Mouse (Mus musculus): Measurements from ENCODE around the gene Mrpl45. TPM values are rescaled to one million over a fixed set of nuclear protein-coding genes. Genes with fewer than 3 reads are reported as not detected.
"Not testable (repeated sequence)": the region's sequence is repeated elsewhere in the genome, so short reads cannot be mapped to it uniquely, and the experiment has no call there.

Mrpl45 gene
- total and polyA plus RNA-seq, 3 experiments, result 13.1 to 77.5 (median 46.3) TPM

- H3K4me3 ChIP-seq (ENCODE audit: low read depth, low read length), result no peak overlapping the region
- no peaks in the 10 kb centered on the region for H3K36me3 ChIP-seq (replicated peaks)
- ATAC-seq (ENCODE audit: extremely low read depth, insufficient number of reproducible peaks, low FRiP score, poor library complexity, severe bottlenecking) (no peak), DNase-seq (ENCODE audit: low spot score) (no peak)
- H3K4me1 ChIP-seq (ENCODE audit: insufficient read depth, low read depth, low read length), result peaks cover 22% of the 10 kb centered on the region
- no peak for TF ChIP-seq CTCF (IDR thresholded peaks at IDR 0.05; ENCODE audit: low read depth, low read length)
- no peak for TF ChIP-seq TAL1 (conservative IDR thresholded peaks at IDR 0.05; ENCODE audit: low read depth, low read length)
- TF ChIP-seq GATA2 (IDR thresholded peaks at IDR 0.05; ENCODE audit: borderline replicate concordance, low read depth, low read length), result no peak
- TF ChIP-seq POLR2AphosphoS5 (IDR thresholded peaks at IDR 0.05; ENCODE audit: insufficient replicate concordance, low read depth, low read length), result no peak
- TF ChIP-seq GATA1 (IDR thresholded peaks at IDR 0.05; ENCODE audit: borderline replicate concordance, low read length), result no peak
- peaks cover 54% of the 10 kb centered on the region for H3K27me3 ChIP-seq (ENCODE audit: insufficient read depth, low read length)
- no peaks in the 10 kb centered on the region for H3K9me3 ChIP-seq (replicated peaks)
Measured at GRCm38 (mm10) chr11:97354646-97355045, 39.1 kb downstream of the Mrpl45 start.

- TF ChIP-seq GATA2 (IDR thresholded peaks at IDR 0.05; ENCODE audit: borderline replicate concordance, low read depth, low read length), result no peak
- TF ChIP-seq POLR2AphosphoS5 (IDR thresholded peaks at IDR 0.05; ENCODE audit: insufficient replicate concordance, low read depth, low read length), result no peak
- TF ChIP-seq GATA1 (IDR thresholded peaks at IDR 0.05; ENCODE audit: borderline replicate concordance, low read length), result no peak
- no peak for TF ChIP-seq TAL1 (conservative IDR thresholded peaks at IDR 0.05; ENCODE audit: low read depth, low read length)
- TF ChIP-seq CTCF (IDR thresholded peaks at IDR 0.05; ENCODE audit: low read depth, low read length), result no peak
- ATAC-seq (ENCODE audit: extremely low read depth, insufficient number of reproducible peaks, low FRiP score, poor library complexity, severe bottlenecking) (no peak), DNase-seq (ENCODE audit: low spot score) (no peak)
- no peak overlapping the region for H3K4me3 ChIP-seq (ENCODE audit: low read depth, low read length)
- peaks cover 16% of the 10 kb centered on the region for H3K4me1 ChIP-seq (ENCODE audit: insufficient read depth, low read depth, low read length)
- peaks cover 49% of the 10 kb centered on the region for H3K27me3 ChIP-seq (ENCODE audit: insufficient read depth, low read length)
- no peaks in the 10 kb centered on the region for H3K36me3 ChIP-seq (replicated peaks)
- no peaks in the 10 kb centered on the region for H3K9me3 ChIP-seq (replicated peaks)
Measured at GRCm38 (mm10) chr11:97355247-97355646, 39.7 kb downstream of the Mrpl45 start.

GRCm38 (mm10) chr11:97357663-97358062, 42.1 kb downstream of the Mrpl45 start:
- Histone ChIP-seq H3K27me3 (ENCODE audit: insufficient read depth, low read length) (peaks cover 34% of the 10 kb centered on the region), H3K4me1 (ENCODE audit: insufficient read depth, low read depth, low read length) (peaks cover 19% of the 10 kb centered on the region)
- not testable (repeated sequence) for H3K36me3 ChIP-seq (replicated peaks); H3K9me3 ChIP-seq (replicated peaks); H3K4me3 ChIP-seq (ENCODE audit: low read depth, low read length); DNase-seq (ENCODE audit: low spot score); ATAC-seq (ENCODE audit: extremely low read depth, insufficient number of reproducible peaks, low FRiP score, poor library complexity, severe bottlenecking)
- peak; percentile 48; the same call in 1 of the 2 replicates for TF ChIP-seq CTCF (IDR thresholded peaks at IDR 0.05; ENCODE audit: low read depth, low read length)

- DNase-seq (ENCODE audit: low spot score) (peak; percentile 81), ATAC-seq (ENCODE audit: extremely low read depth, insufficient number of reproducible peaks, low FRiP score, poor library complexity, severe bottlenecking) (peak; percentile 84)
- no peaks in the 10 kb centered on the region for H3K9me3 ChIP-seq (replicated peaks)
- peaks cover 33% of the 10 kb centered on the region for H3K4me1 ChIP-seq (ENCODE audit: insufficient read depth, low read depth, low read length)
- no peaks in the 10 kb centered on the region for H3K27me3 ChIP-seq (ENCODE audit: insufficient read depth, low read length)
- peak within 1 kb of the TSS; percentile 91 for H3K4me3 ChIP-seq (ENCODE audit: low read depth, low read length)
- H3K36me3 ChIP-seq (replicated peaks), result peaks cover 12% of the 10 kb centered on the region
- TF ChIP-seq CTCF (IDR thresholded peaks at IDR 0.05; ENCODE audit: low read depth, low read length), result no peak
- TF ChIP-seq POLR2AphosphoS5 (IDR thresholded peaks at IDR 0.05; ENCODE audit: insufficient replicate concordance, low read depth, low read length), result no peak
- TF ChIP-seq GATA2 (IDR thresholded peaks at IDR 0.05; ENCODE audit: borderline replicate concordance, low read depth, low read length), result no peak
- no peak for TF ChIP-seq TAL1 (conservative IDR thresholded peaks at IDR 0.05; ENCODE audit: low read depth, low read length)
- no peak for TF ChIP-seq GATA1 (IDR thresholded peaks at IDR 0.05; ENCODE audit: borderline replicate concordance, low read length)
Measured at GRCm38 (mm10) chr11:97361948-97362648, 46.6 kb downstream of the Mrpl45 start, which contains the start of gene Socs7. Socs7 (plus strand) TSS chr11:97362551.

GRCm38 (mm10) chr11:97362649-97362942, 47.1 kb downstream of the Mrpl45 start:
- H3K4me3 ChIP-seq (ENCODE audit: low read depth, low read length), result peak overlapping the region; percentile 91
- TF ChIP-seq CTCF (IDR thresholded peaks at IDR 0.05; ENCODE audit: low read depth, low read length), result no peak
- no peak for TF ChIP-seq POLR2AphosphoS5 (IDR thresholded peaks at IDR 0.05; ENCODE audit: insufficient replicate concordance, low read depth, low read length)
- TF ChIP-seq GATA2 (IDR thresholded peaks at IDR 0.05; ENCODE audit: borderline replicate concordance, low read depth, low read length), result no peak
- no peak for TF ChIP-seq GATA1 (IDR thresholded peaks at IDR 0.05; ENCODE audit: borderline replicate concordance, low read length)
- TF ChIP-seq TAL1 (conservative IDR thresholded peaks at IDR 0.05; ENCODE audit: low read depth, low read length), result no peak
- peaks cover 33% of the 10 kb centered on the region for H3K4me1 ChIP-seq (ENCODE audit: insufficient read depth, low read depth, low read length)
- DNase-seq (ENCODE audit: low spot score) (no peak), ATAC-seq (ENCODE audit: extremely low read depth, insufficient number of reproducible peaks, low FRiP score, poor library complexity, severe bottlenecking) (no peak)
- no peaks in the 10 kb centered on the region for H3K9me3 ChIP-seq (replicated peaks)
- no peaks in the 10 kb centered on the region for H3K27me3 ChIP-seq (ENCODE audit: insufficient read depth, low read length)
- peaks cover 16% of the 10 kb centered on the region for H3K36me3 ChIP-seq (replicated peaks)

- ATAC-seq (ENCODE audit: extremely low read depth, insufficient number of reproducible peaks, low FRiP score, poor library complexity, severe bottlenecking) (no peak), DNase-seq (ENCODE audit: low spot score) (peak; percentile 45)
- TF ChIP-seq GATA2 (IDR thresholded peaks at IDR 0.05; ENCODE audit: borderline replicate concordance, low read depth, low read length) (no peak), GATA1 (IDR thresholded peaks at IDR 0.05; ENCODE audit: borderline replicate concordance, low read length) (no peak), TAL1 (conservative IDR thresholded peaks at IDR 0.05; ENCODE audit: low read depth, low read length) (no peak), CTCF (IDR thresholded peaks at IDR 0.05; ENCODE audit: low read depth, low read length) (no peak), POLR2AphosphoS5 (IDR thresholded peaks at IDR 0.05; ENCODE audit: insufficient replicate concordance, low read depth, low read length) (no peak)
- Histone ChIP-seq H3K27me3 (ENCODE audit: insufficient read depth, low read length) (no peaks in the 10 kb centered on the region), H3K36me3 (replicated peaks) (peaks cover 20% of the 10 kb centered on the region), H3K4me1 (ENCODE audit: insufficient read depth, low read depth, low read length) (peaks cover 34% of the 10 kb centered on the region), H3K4me3 (ENCODE audit: low read depth, low read length) (peak overlapping the region; percentile 91), H3K9me3 (replicated peaks) (no peaks in the 10 kb centered on the region)
Measured at GRCm38 (mm10) chr11:97362943-97363643, 47.6 kb downstream of the Mrpl45 start.

Measured in G1E (cell line).